Mouse (Mus musculus) cerebellum, adult 2 months (tissue): ENCODE measurements around the gene Ercc6l2.

Experiments
- CTCF ChIP-seq: fragments of 200-500 bp; IDR thresholded peaks from 2 replicates; pipeline ENCODE4 v1.5.1; 2011; ENCODE audit warnings: low read depth, mild to moderate bottlenecking, control low read depth, low read length, moderate library complexity, borderline replicate concordance; ENCODE audit not compliant: insufficient read depth
- POLR2A ChIP-seq: fragments of 200-500 bp; IDR thresholded peaks from 2 replicates; pipeline ENCODE4 v1.6.1; 2011; ENCODE audit warnings: low read length, control low read depth, borderline replicate concordance; ENCODE audit not compliant: insufficient read depth

DNA sequence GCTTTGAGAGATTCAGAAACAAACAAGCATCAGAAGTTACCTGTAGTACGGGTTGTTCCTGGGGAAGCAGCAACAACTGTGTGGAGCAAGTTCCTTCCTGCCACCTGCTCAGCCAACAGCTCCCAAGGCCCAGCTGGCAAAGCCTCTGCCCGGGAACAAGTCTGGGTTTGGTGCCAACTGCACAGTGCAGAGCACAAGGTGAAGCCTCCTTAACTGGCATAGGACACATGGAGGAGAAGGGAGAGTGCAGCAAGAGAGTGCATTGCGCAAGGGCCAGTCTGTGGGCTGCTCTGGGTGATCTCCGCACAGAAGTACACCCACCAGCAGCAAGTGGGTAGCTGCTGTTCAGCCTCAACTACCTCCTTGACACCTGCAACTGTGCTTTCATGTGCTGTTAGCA lies 91.5 kb downstream of the Ercc6l2 start:
- TF ChIP-seq CTCF (no peak), POLR2A (no peak)
